Mouse (Mus musculus) CH12.LX (cell line): ENCODE data around the gene Nup210l. TPM values are rescaled to one million over a fixed set of nuclear protein-coding genes. Genes with fewer than 3 reads are reported as not detected.

Experiments
- DNase-seq: peaks from one replicate; pipeline ENCODE4 v3.0.0-alpha.2; 2013; ENCODE audit errors: extremely low read depth
- H3K27ac ChIP-seq: 2 replicates; pipeline ENCODE4 v1.5.1; 2012; ENCODE audit warnings: low read depth, mild to moderate bottlenecking, control low read depth, moderate library complexity; ENCODE audit not compliant: insufficient read depth
- H3K27me3 ChIP-seq: replicated peaks from 2 replicates; pipeline ENCODE3; 2012; ENCODE audit warnings: inconsistent platforms
- H3K36me3 ChIP-seq, 2 experiments: replicated peaks in 1 of 2; 2 replicates each; pipeline versions ENCODE3 to v1.6.1; 2012; ENCODE audit warnings: inconsistent platforms in 1 of 2, low read length in 1 of 2, mild to moderate bottlenecking in 1 of 2, mixed read lengths in 1 of 2, moderate library complexity in 1 of 2; ENCODE audit not compliant: control insufficient read depth in 1 of 2, insufficient read depth in 1 of 2
- H3K4me1 ChIP-seq, 2 experiments: 2 replicates each; pipeline ENCODE4 v1.6.1; 2012; ENCODE audit warnings: inconsistent platforms in 1 of 2, moderate library complexity in 1 of 2; ENCODE audit not compliant: insufficient read depth in 2 of 2, control insufficient read depth in 1 of 2
- H3K4me2 ChIP-seq: 2 replicates; pipeline ENCODE4 v1.6.1; 2012; ENCODE audit warnings: low read depth, mild to moderate bottlenecking, control low read depth; ENCODE audit not compliant: poor library complexity, insufficient read depth, severe bottlenecking
- H3K4me3 ChIP-seq, 3 experiments: fragments of 150-350 bp in 1 of 3; sonication (generic) in 1 of 3; replicated peaks in 1 of 3; 2 replicates each; pipeline versions ENCODE3 to v1.5.1; 2011 to 2012; ENCODE audit warnings: low read depth in 2 of 3, low read length in 2 of 3, mild to moderate bottlenecking in 2 of 3, moderate library complexity in 2 of 3, control low read depth in 1 of 3, improper control_type of control experiment in 1 of 3, inconsistent platforms in 1 of 3, mixed read lengths in 1 of 3; ENCODE audit not compliant: poor library complexity in 1 of 3
- H3K79me2 ChIP-seq: replicated peaks from 2 replicates; pipeline ENCODE4 v1.6.1; 2012; ENCODE audit warnings: mild to moderate bottlenecking, moderate library complexity; ENCODE audit not compliant: control insufficient read depth, poor library complexity, insufficient read depth, severe bottlenecking; ENCODE audit errors: extremely low read depth
- H3K9ac ChIP-seq: 2 replicates; pipeline ENCODE4 v1.6.1; 2012; ENCODE audit warnings: low read depth, mild to moderate bottlenecking, control low read depth, moderate library complexity; ENCODE audit not compliant: insufficient read depth
- H3K9me3 ChIP-seq: replicated peaks from 2 replicates; pipeline ENCODE3; 2012; ENCODE audit warnings: low read length, inconsistent platforms, mixed read lengths
- CHD1 ChIP-seq: IDR thresholded peaks from 2 replicates; pipeline ENCODE4 v1.6.1; 2012; ENCODE audit warnings: low read depth, low read length, improper control_type of control experiment, inconsistent platforms
- CHD2 ChIP-seq: IDR thresholded peaks from 2 replicates; pipeline ENCODE4 v1.6.1; 2011; ENCODE audit warnings: low read length, improper control_type of control experiment
- CTCF ChIP-seq, 2 experiments: IDR thresholded peaks in 1 of 2; conservative IDR thresholded peaks in 1 of 2; 2 replicates each; pipeline ENCODE4 v1.5.1; 2011 to 2012; ENCODE audit warnings: low read depth in 2 of 2, low read length in 2 of 2, improper control_type of control experiment in 1 of 2, inconsistent platforms in 1 of 2, mild to moderate bottlenecking in 1 of 2, moderate library complexity in 1 of 2
- EP300 ChIP-seq: IDR thresholded peaks from 2 replicates; pipeline ENCODE4 v1.6.1; 2011; ENCODE audit warnings: low read length, improper control_type of control experiment
- ETS1 ChIP-seq: conservative IDR thresholded peaks from 2 replicates; pipeline ENCODE4 v1.6.1; 2012; ENCODE audit warnings: low read depth, mild to moderate bottlenecking, inconsistent platforms, low read length, improper control_type of control experiment, moderate library complexity
- GABPA ChIP-seq: IDR thresholded peaks from 2 replicates; pipeline ENCODE4 v1.6.1; 2012; ENCODE audit warnings: low read depth, low read length, improper control_type of control experiment, inconsistent platforms; ENCODE audit not compliant: insufficient replicate concordance
- HCFC1 ChIP-seq: IDR thresholded peaks from 2 replicates; pipeline ENCODE4 v1.6.1; 2012; ENCODE audit warnings: low read depth, mild to moderate bottlenecking, inconsistent platforms, low read length, improper control_type of control experiment
- IRF4 ChIP-seq: IDR thresholded peaks from 2 replicates; pipeline ENCODE4 v1.6.1; 2014; ENCODE audit warnings: low read depth, mild to moderate bottlenecking, inconsistent platforms, low read length, improper control_type of control experiment
- JUN ChIP-seq: IDR thresholded peaks from 2 replicates; pipeline ENCODE4 v1.6.1; 2011; ENCODE audit warnings: low read depth, mild to moderate bottlenecking, low read length, improper control_type of control experiment, moderate library complexity; ENCODE audit not compliant: insufficient read depth
- KAT2A ChIP-seq: IDR thresholded peaks from 2 replicates; pipeline ENCODE4 v1.6.1; 2012; ENCODE audit warnings: low read length, improper control_type of control experiment, inconsistent platforms; ENCODE audit not compliant: insufficient replicate concordance
- MAX ChIP-seq: IDR thresholded peaks from 2 replicates; pipeline ENCODE4 v1.6.1; 2011; ENCODE audit warnings: low read length, improper control_type of control experiment
- MEF2A ChIP-seq: IDR thresholded peaks from 2 replicates; pipeline ENCODE4 v1.6.1; 2014; ENCODE audit warnings: low read depth, mild to moderate bottlenecking, inconsistent platforms, low read length, improper control_type of control experiment, borderline replicate concordance
- MXI1 ChIP-seq: IDR thresholded peaks from 2 replicates; pipeline ENCODE4 v1.6.1; 2011; ENCODE audit warnings: mild to moderate bottlenecking, low read depth, low read length, improper control_type of control experiment
- PAX5 ChIP-seq: IDR thresholded peaks from 2 replicates; pipeline ENCODE4 v1.6.1; 2012; ENCODE audit warnings: low read length, inconsistent platforms, mixed read lengths
- POLR2A ChIP-seq: IDR thresholded peaks from 2 replicates; pipeline ENCODE4 v1.6.1; 2011; ENCODE audit warnings: low read depth, mild to moderate bottlenecking, improper control_type of control experiment, low read length
- POLR2AphosphoS2 ChIP-seq: IDR thresholded peaks from 2 replicates; pipeline ENCODE4 v1.6.1; 2011; ENCODE audit warnings: low read depth, low read length, improper control_type of control experiment
- RCOR1 ChIP-seq: conservative IDR thresholded peaks from 2 replicates; pipeline ENCODE4 v1.6.1; 2012; ENCODE audit warnings: low read depth, mild to moderate bottlenecking, inconsistent platforms, low read length, improper control_type of control experiment
- SIN3A ChIP-seq: IDR thresholded peaks from 2 replicates; pipeline ENCODE4 v1.6.1; 2012; ENCODE audit warnings: low read length, improper control_type of control experiment, inconsistent platforms
- SMC3 ChIP-seq: IDR thresholded peaks from 2 replicates; pipeline ENCODE4 v1.6.1; 2011; ENCODE audit warnings: low read depth, low read length, improper control_type of control experiment
- TBP ChIP-seq: conservative IDR thresholded peaks from 2 replicates; pipeline ENCODE4 v1.6.1; 2011; ENCODE audit warnings: low read depth, low read length, improper control_type of control experiment
- TCF12 ChIP-seq: IDR thresholded peaks from 2 replicates; pipeline ENCODE4 v1.6.1; 2014; ENCODE audit warnings: low read depth, mild to moderate bottlenecking, inconsistent platforms, low read length, improper control_type of control experiment
- UBTF ChIP-seq: IDR thresholded peaks from 2 replicates; pipeline ENCODE4 v1.6.1; 2012; ENCODE audit warnings: low read depth, mild to moderate bottlenecking, inconsistent platforms, low read length, improper control_type of control experiment, moderate library complexity
- USF1 ChIP-seq: IDR thresholded peaks from 2 replicates; pipeline ENCODE4 v1.6.1; 2014; ENCODE audit warnings: low read depth, mild to moderate bottlenecking, inconsistent platforms, low read length, improper control_type of control experiment
- USF2 ChIP-seq: conservative IDR thresholded peaks from 2 replicates; pipeline ENCODE4 v1.6.1; 2011; ENCODE audit warnings: low read depth, low read length, improper control_type of control experiment
- ZC3H11A ChIP-seq: IDR thresholded peaks from 2 replicates; pipeline ENCODE4 v1.6.1; 2012; ENCODE audit warnings: low read depth, mild to moderate bottlenecking, inconsistent platforms, low read length, improper control_type of control experiment
- ZNF384 ChIP-seq: IDR thresholded peaks from 2 replicates; pipeline ENCODE4 v1.6.1; 2012; ENCODE audit warnings: low read depth, low read length, improper control_type of control experiment, inconsistent platforms
- dilution Hi-C: fragments of 300-500 bp; cut with MboI; formaldehyde crosslinking; loops from 2 replicates; pipeline ENCODE4 v1.14.3; 2020; ENCODE audit warnings: low sequenced_read_pairs; ENCODE audit not compliant: extremely low pct_unique_long_range_greater_than_20kb, extremely low pct_ligation_motif_present
- in situ Hi-C: fragments of 300-500 bp; cut with MboI; formaldehyde crosslinking; loops from 3 replicates; pipeline ENCODE4 v1.14.3; 2019; ENCODE audit warnings: low sequenced_read_pairs, low pct_ligation_motif_present, low pct_unique_long_range_greater_than_20kb, mixed read lengths
- polyA plus RNA-seq: library from polyadenylated mRNA; unstranded; fragments of >175 nt; gene quantifications from 2 replicates; pipeline ENCODE4 v1.2.1, GENCODE M21; 2012; ENCODE audit warnings: low read depth; ENCODE audit not compliant: insufficient read length
- total RNA-seq, 2 experiments: library from RNA; depleted of rRNA; stranded (reverse); fragments of 300-350 nt in 1 of 2; fragments of >200 nt in 1 of 2; gene quantifications; 2 replicates each; pipeline ENCODE4 v1.2.3; 2012 to 2014

Gene Nup210l
- total and polyA plus RNA-seq, 3 experiments: 0.42 to 0.47 (median 0.43) TPM

DNA sequence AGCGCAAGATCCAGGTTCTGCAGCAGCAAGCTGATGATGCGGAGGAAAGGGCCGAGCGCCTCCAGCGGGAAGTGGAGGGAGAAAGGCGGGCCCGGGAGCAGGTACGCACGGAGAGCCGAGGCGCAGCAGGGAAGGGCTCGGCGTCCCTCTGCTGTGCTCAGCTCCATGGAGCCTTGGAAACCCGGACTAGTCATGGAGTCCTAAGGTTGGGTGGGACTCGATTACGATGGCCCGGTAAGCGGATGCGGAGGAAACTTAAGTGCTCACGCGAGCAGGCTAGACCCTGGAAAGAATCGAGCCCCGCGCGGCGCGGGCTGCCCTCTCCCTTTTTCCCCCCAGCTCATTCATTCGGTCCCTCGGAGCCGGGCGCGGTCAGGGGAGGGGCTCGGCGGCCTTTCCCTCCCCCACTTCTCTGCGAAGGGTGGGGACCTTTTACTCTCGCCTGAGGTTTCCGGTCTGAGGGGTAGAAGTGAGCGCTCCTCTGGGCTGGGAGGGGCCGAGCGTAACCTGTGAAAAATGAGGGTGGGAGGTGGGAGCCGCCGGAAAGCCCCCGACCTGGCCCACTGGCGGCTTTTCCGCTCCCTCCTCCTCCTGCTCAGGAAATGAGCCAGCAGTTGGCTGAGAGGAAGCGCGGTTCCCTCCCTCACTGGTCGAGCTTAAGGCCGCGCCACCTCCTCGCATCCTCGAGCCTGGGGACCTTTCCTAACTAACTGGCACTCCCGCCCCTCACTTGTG is 24.0 kb upstream of the Nup210l start (continued):
- TF ChIP-seq USF2 (no peak), IRF4 (peak; percentile 76), RCOR1 (no peak), TBP (peak; percentile 73), MEF2A (no peak), UBTF (no peak), TCF12 (peak; percentile 73)

DNA sequence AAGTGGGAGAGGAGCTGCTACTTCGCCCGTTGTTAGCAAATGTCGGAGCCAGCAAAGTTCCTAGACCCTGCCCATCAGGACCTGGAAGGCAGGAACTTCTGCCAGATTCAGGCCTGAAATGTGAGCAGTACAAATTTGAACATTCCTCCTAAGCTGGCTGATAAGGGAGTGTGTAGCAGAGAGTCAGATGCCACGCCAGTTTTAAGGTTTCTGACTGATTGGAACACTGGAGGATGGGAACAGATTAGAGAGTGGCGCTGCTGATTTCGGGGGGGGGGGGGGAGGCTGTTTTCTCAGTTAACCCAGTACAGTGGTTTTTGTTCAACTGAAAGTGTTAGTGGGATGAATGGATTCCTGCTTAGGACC is 23.5 kb upstream of the Nup210l start:
- in situ Hi-C loops: no loop called here
- no peaks in the 10 kb centered on the region for H3K27me3 ChIP-seq
- H3K36me3 ChIP-seq: peaks cover 0 to 23% of the 10 kb centered on the region in 2 experiments
- dilution Hi-C loops: no loop called here
- H3K9ac ChIP-seq: peak overlapping the region; percentile 87
- H3K4me2 ChIP-seq: peak overlapping the region; percentile 9; the same call in 1 of the 2 replicates
- no peak for TF ChIP-seq POLR2AphosphoS2
- 0 out of 2 replicates have a peak, but pooled peaks have one; percentile 4 for TF ChIP-seq KAT2A
- TF ChIP-seq CTCF (conservative IDR thresholded peaks at IDR 0.05 in 1 of 2, IDR thresholded peaks at IDR 0.05 in 1 of 2; ENCODE audit: low read depth in 2 of 2, low read length in 2 of 2): no peak
- TF ChIP-seq MEF2A: no peak
- TF ChIP-seq HCFC1: no peak
- no peak for TF ChIP-seq GABPA
- H3K27ac ChIP-seq: peak overlapping the region; percentile 96
- H3K4me3 ChIP-seq: peak overlapping the region; percentile 89 to 97 (median 92)
- H3K9me3 ChIP-seq: no peaks in the 10 kb centered on the region
- DNase-seq: no peak
- H3K4me1 ChIP-seq: peaks cover 11 to 44% of the 10 kb centered on the region in 2 experiments
- H3K79me2 ChIP-seq: peaks cover 51% of the 10 kb centered on the region

DNA sequence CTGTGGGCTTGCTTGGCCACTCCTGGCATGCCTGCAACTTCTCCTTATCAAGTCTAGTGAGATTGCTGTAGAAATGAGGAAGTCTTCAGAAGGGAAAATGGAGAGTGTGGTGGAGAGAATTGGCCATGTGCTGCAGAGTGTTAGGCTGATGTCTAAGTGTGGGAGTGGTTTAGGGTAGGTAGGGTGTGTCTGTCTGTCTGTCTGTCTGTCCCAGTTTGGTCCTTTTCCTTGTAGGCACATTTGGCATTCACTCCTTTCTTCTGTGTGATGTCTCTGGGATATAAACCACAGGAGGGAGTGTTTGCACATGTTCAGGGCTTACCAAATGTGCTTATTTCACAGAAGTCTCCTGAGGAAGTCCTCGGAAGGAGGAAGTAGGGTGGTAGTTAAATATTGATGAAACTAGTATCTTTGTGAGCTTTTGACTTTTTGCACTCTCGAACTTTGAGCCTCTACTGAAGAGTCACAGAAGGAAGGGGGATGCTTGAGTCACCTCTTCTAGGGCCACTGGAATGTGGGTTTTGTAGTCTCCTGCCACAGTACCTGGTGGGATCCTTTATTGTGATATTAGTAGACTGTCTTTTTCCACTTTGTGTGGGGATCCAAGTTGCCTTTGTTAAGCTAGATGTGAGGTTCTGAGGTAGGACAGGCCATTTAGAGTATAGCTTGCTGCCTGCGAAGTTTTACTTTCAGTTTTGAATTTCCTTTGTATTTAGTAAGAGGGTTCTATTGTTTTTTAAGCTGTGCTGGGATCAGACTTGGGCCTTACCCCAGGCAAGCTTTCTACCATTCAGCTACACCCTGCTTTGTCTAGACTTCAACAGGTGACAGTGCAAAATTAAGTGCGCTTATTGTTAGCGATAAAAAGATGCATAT is 22.3 kb upstream of the Nup210l start:
- Histone ChIP-seq H3K79me2 (peaks cover 63% of the 10 kb centered on the region), H3K9ac (peak overlapping the region; percentile 90), H3K4me3 (peak overlapping the region; percentile 45 to 67 (median 56)), H3K9me3 (no peaks in the 10 kb centered on the region), H3K27me3 (no peaks in the 10 kb centered on the region), H3K4me2 (peak overlapping the region; percentile 97), H3K36me3 (peaks cover 10 to 34% of the 10 kb centered on the region in 2 experiments), H3K27ac (peak overlapping the region; percentile 84), H3K4me1 (peaks cover 11 to 53% of the 10 kb centered on the region in 2 experiments)
- in situ Hi-C loops (no loop called here), dilution Hi-C loops (no loop called here)
- DNase-seq: peak; percentile 84
- TF ChIP-seq RCOR1 (no peak), CHD1 (no peak), EP300 (no peak), HCFC1 (0 out of 2 replicates have a peak, but pooled peaks have one; percentile 6), TBP (peak; percentile 57), CHD2 (no peak), KAT2A (no peak), USF1 (no peak), PAX5 (no peak), IRF4 (0 out of 2 replicates have a peak, but pooled peaks have one; percentile 14), MAX (peak; percentile 97), POLR2AphosphoS2 (no peak), ZNF384 (no peak), MEF2A (no peak), SIN3A (peak; percentile 94), TCF12 (peak; percentile 46; the same call in 1 of the 2 replicates), MXI1 (peak; percentile 97), ZC3H11A (no peak), SMC3 (no peak), POLR2A (peak; percentile 56), ETS1 (no peak), JUN (no peak)
